Mouse (Mus musculus): ENCODE data around the gene Rnaseh2a.

Gene Rnaseh2a

GRCm38 (mm10) chr8:84965731-84966291, 3.8 kb downstream of the Rnaseh2a start:
- peak; percentile 96 for DNase-seq

- DNase-seq: no peak
Measured at GRCm38 (mm10) chr8:84963952-84964351, 5.6 kb downstream of the Rnaseh2a start.

- DNase-seq: no peak
Measured at GRCm38 (mm10) chr8:84959811-84960210, 9.8 kb downstream of the Rnaseh2a start.

GRCm38 (mm10) chr8:84956768-84957167, 12.8 kb downstream of the Rnaseh2a start:
- peak; percentile 90 for DNase-seq

GRCm38 (mm10) chr8:84952612-84953255, 16.8 kb downstream of the Rnaseh2a start:
- DNase-seq: no peak

- DNase-seq: no peak
Measured at GRCm38 (mm10) chr8:84949753-84950152, 19.8 kb downstream of the Rnaseh2a start.

GRCm38 (mm10) chr8:84947241-84947545, 22.4 kb downstream of the Rnaseh2a start:
- DNase-seq: no peak

- peak; percentile 82 for DNase-seq
Measured at GRCm38 (mm10) chr8:84946528-84947240, 22.9 kb downstream of the Rnaseh2a start, which contains the start of gene Rtbdn. Gene Rtbdn (plus strand): TSS chr8:84946991.

- DNase-seq: peak; percentile 78
Measured at GRCm38 (mm10) chr8:84945633-84946527, 23.7 kb downstream of the Rnaseh2a start.

GRCm38 (mm10) chr8:84945235-84945632, 24.3 kb downstream of the Rnaseh2a start:
- peak; percentile 73 for DNase-seq

GRCm38 (mm10) chr8:84944478-84945160, 24.9 kb downstream of the Rnaseh2a start:
- DNase-seq: peak; percentile 81

GRCm38 (mm10) chr8:84943699-84944098, 25.9 kb downstream of the Rnaseh2a start:
- DNase-seq: no peak

GRCm38 (mm10) chr8:84937620-84938485, 31.7 kb downstream of the Rnaseh2a start:
- peak; percentile 66 for DNase-seq

- DNase-seq: peak; percentile 82
Measured at GRCm38 (mm10) chr8:84936962-84937546, 32.5 kb downstream of the Rnaseh2a start, which contains the start of gene Mast1. Gene Mast1 (minus strand): TSS chr8:84937359.

GRCm38 (mm10) chr8:84936041-84936961, 33.3 kb downstream of the Rnaseh2a start:
- peak; percentile 68 for DNase-seq

- DNase-seq: peak; percentile 78
Measured at GRCm38 (mm10) chr8:84935489-84935888, 34.1 kb downstream of the Rnaseh2a start.

- peak; percentile 88 for DNase-seq
Measured at GRCm38 (mm10) chr8:84934860-84935259, 34.7 kb downstream of the Rnaseh2a start.

GRCm38 (mm10) chr8:84933767-84934559, 35.6 kb downstream of the Rnaseh2a start:
- DNase-seq: peak; percentile 65

- DNase-seq: no peak
Measured at GRCm38 (mm10) chr8:84930582-84930981, 39.0 kb downstream of the Rnaseh2a start.

Measured in cerebellum, adult 9-10 months (tissue).